Mouse (Mus musculus) kidney, postnatal 36 days (tissue): ENCODE results near the gene Sp3.
"Not testable (repeated sequence)": the region's sequence is repeated elsewhere in the genome, so short reads cannot be mapped to it uniquely, and the experiment has no call there.

Source experiments
- DNase-seq, 2 experiments: peaks; one replicate each; pipeline ENCODE4 v3.0.0; 2021 to 2022; ENCODE audit warnings: mixed read lengths in 2 of 2

Gene Sp3

DNA sequence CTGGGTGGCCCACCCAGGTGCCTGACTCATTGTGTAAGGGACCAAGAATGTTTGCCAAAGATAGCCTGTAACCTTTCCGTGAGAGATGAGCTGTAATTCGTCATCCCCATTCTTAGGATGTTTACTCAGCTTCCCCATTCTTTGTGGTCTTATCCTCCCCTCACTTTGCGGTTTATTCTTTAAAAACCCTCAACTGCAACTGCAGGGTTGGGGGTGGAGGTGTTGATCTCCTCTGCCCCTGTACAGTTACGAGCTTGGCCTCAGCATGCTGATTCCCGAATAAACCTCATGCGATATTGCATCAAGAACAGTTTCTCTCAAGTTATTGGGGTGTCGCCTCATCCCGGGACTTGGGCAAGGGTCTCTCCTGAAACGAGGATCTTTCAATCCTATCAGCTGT is 8.7 kb upstream of the Sp3 start:
- not testable (repeated sequence) for DNase-seq

GRCm38 (mm10) chr2:72986616-72987015 is 6.4 kb upstream of the Sp3 start, which contains the start of gene Gm11084:
Gene Gm11084, minus strand, starts transcription at chr2:72986716.
- DNase-seq: no peak

GRCm38 (mm10) chr2:72985516-72985915 is 5.3 kb upstream of the Sp3 start:
- no peak for DNase-seq

DNA sequence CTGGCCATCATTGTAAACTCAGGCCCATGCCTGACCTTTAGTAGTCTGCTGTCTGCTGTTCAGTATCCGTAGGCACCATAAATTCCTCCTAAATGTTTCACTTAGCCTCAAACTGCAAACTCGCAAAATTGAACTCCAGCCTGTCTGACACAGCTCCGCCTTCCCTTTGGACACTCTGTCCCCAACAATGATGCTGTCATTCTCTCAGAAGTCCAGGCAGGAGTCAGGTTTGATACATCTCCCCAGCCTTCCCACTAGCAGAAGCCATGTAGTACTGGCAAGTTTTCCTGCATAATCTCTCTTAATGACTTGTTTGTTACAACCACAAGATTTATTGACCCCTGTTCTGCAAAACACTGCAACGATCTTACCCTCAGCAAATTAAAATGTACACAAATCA is 4.6 kb upstream of the Sp3 start:
- no peak for DNase-seq

DNA sequence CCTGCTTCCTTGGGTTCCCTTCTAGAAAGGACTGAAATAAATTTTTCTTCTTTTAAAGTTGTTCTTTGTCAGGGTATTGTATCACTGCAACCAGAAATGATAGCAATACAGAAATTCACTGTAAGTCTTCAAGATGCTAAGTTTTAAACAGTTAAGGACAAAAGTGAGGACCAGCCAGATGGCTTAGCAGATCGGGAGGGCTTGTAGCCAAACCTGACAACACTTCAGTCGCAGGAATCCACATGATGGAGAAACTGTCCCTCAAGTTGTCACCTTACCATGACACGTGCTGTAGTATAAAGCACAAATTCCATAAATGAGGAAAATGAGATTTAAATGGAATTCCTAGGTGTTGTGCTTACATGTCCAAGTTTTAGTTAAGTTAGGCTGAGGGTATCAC is 3.0 kb upstream of the Sp3 start:
- DNase-seq: no peak

- no peak for DNase-seq
Observed at GRCm38 (mm10) chr2:72982110-72982785, 2.0 kb upstream of the Sp3 start.

DNA sequence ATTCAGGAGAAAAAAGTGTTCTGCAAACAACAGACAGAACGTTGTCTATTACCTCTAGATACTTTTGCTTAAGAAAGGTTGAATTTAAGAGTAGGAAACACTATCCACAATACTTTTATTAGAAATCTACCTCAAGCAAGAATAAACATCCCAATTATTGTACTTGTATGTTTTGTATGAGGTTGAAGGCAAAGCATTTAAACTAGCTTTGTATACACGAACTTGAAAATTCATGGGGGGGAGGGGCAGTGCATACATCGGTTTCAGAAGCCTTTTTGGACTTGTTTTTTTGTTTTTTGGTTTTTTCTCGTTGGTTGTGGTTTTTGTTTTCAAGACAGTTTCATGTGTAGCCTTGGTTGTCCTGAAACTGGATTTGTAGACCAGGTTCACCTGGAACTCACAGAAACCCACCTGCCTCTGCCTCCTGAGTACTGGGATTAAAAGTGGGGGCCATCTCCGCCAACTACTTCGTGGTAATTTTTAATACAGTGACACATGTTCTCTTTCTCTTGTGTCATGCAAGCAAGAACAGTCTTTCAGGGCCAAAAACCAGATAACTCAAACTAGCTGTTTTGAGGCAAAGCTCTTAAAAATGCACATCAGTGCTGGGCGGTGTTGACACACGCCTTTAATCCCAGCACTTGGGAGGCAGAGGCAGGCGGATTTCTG is 1.3 kb upstream of the Sp3 start:
- DNase-seq: no peak

GRCm38 (mm10) chr2:72981075-72981420 is 802 bp upstream of the Sp3 start:
- DNase-seq: no peak

GRCm38 (mm10) chr2:72979659-72980071 is 581 bp downstream of the Sp3 start:
- DNase-seq: peak; percentile 91 to 92

DNA sequence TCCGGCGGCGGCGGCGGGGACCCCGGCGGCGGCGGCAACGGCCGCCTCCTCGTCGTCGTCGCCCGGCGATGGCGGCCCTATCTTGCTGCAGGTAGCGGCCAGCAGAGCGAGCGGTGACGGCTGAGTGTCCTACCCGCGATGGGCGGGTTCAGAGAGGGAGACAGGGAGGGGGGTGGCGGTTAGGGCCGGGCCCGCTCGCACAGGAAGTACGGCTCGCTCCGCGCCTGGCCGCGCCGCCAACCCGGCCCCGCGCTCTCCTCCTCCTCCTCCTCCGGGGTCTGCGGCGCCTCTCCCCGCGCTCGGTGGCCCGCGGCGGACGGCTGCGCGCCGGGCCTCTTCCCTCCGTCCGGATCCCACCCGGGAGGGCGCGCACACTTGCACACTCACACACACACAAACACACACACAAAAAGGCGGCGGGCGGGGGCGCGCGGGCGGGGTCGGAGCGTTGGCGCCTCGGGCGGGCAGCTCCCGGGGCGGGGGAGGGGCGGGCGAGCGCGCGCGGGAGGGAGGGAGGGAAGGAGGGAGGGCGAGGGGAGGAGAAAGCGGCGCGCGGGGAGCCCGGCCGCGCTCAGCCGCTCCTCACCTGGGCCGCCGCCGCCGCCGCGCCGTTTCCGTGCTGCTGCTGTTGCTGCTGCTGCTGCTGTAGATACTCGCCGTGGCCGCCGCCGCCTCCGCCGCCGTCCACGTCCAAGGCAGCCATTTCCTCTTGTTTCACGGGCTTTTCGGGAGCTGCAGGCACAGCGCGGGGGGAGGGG is 1.2 kb downstream of the Sp3 start:
- peak; percentile 93 to 94 for DNase-seq

- DNase-seq: peak in 1 of 2 experiments; percentile 44
Observed at GRCm38 (mm10) chr2:72978473-72978872, 1.8 kb downstream of the Sp3 start.

DNA sequence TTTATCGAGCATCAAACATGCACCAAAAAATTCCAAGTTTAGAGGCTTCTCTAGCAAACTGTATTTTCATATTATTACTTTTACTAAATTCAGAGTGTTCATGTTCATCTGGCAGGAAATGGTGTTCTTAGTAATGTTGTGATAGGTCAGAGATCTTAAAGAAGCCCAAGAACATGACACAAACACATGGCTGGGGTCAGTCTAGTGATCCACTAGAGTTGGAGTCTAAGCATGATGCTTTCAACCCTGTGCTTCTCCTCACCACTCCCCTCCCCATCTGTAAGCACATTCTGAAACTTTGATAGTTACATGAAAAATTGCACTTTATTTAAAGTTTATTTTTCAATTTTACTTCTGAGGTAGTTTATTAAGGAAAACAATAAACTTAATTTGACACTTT is 3.0 kb downstream of the Sp3 start:
- DNase-seq: no peak

DNA sequence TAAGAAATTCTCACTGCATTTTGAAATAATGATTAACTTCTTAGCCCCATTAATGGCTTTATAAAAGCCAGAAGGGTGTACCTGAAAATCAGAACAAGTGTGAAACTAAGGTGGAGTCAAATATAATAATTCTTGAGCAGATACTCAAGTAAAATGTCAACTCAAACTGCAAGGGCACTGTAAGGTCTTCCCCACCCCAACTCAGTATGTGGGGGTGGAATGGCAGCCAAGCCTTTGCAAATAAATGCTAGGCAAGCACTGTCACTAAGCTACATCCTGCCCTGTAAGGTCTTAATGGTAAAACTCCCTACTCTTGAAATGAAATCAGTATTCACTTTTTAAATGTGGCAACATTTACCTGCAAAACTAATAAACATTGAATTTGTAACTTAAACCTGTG is 4.2 kb downstream of the Sp3 start:
- DNase-seq: peak in 1 of 2 experiments; percentile 12

- no peak for DNase-seq
Observed at GRCm38 (mm10) chr2:72970831-72971230, 9.4 kb downstream of the Sp3 start.

DNA sequence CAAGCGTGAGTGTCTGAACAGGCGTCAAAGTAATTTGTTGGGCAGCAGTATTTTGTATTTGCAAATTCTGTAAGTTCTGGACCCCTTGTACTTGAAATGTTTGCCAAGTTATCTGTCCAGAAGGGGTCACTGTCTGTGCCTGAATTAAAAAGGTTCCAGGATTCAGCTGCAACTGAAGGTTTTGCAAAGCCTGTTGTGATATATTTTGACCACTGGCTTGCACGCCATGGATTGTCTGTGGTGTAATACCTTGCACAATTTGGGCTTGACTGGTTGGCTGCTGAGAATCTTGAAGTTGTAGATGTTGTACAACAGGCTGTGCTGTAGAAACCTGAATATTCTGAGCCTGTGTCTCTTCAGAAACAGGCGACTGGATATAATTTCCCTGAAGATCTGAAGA is 9.9 kb downstream of the Sp3 start:
- no peak for DNase-seq

GRCm38 (mm10) chr2:72968536-72968935 is 11.7 kb downstream of the Sp3 start:
- peak in 1 of 2 experiments; percentile 58 for DNase-seq

DNA sequence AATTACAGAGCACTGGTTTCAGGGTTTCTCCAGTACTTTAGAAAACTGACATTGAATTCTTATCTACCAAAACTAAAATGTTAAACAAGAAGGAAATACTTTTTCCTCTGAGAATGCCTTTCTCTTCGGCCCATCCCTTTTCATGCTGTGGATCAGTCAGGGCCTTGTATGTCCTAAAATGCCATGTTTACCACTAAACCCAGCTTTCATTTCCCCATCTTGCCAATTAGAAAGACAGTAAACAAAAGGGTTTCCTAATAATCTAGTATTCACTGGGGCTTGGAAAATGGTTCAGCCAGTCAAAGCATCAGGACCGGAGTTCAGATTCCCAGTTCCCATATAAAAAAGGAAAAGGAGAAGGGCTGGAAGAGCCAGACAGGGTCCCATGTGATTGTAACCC is 14.8 kb downstream of the Sp3 start:
- DNase-seq: no peak

DNA sequence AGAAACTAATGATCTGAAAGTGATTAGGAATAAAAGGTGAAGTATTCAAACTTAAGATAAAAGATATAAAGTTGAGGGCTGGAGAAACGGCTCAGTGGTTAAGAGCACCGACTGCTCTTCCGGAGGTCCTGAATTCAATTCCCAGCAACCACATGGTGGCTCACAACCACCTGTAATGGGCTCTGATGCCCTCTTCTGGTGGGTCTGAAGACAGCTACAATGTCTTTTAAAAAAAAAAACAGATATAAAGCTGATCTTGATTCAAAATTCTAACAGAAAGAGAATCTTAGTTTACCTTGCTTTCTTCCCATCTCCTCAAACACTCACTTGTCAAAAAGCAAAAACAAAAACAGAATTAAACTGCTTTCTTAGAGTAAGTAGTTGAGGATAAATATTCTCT is 23.8 kb downstream of the Sp3 start:
- no peak for DNase-seq

DNA sequence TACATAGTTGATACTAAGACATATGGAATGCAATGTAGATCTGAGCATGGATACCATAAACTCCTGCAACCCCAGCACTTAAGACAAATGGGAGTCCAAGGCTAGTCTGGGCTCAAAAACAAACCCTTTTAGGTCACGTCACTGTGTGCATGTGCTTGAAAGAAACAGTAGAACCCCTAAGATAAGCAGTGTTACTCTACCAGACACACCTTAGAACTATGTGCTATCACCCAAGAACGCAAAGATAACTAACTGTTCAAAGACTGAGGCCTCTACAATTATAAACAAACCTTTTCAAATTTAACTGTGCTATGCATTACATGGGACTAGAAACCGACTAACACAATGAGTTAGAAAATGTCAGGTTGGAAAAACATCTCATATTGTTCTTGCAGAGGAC is 27.3 kb downstream of the Sp3 start:
- DNase-seq: no peak

GRCm38 (mm10) chr2:72935937-72936336 is 44.3 kb downstream of the Sp3 start:
- DNase-seq: peak in 1 of 2 experiments; percentile 21

- no peak for DNase-seq
Observed at GRCm38 (mm10) chr2:72932186-72932585, 48.1 kb downstream of the Sp3 start.

GRCm38 (mm10) chr2:72924981-72925380 is 55.3 kb downstream of the Sp3 start:
- DNase-seq: no peak

- no peak for DNase-seq
Observed at GRCm38 (mm10) chr2:72916170-72916569, 64.1 kb downstream of the Sp3 start.
